Mouse (Mus musculus): Measurements from ENCODE around the gene Ranbp9. TPM values are rescaled to one million over a fixed set of nuclear protein-coding genes. Genes with fewer than 3 reads are reported as not detected.

Gene Ranbp9
- total and polyA plus RNA-seq, 3 experiments, result 66.3 to 132 (median 81.0) TPM

- Histone ChIP-seq H3K4me3 (ENCODE audit: low read depth, low read length) (no peak overlapping the region), H3K4me1 (ENCODE audit: insufficient read depth, low read depth, low read length) (no peaks in the 10 kb centered on the region), H3K36me3 (replicated peaks) (peaks cover 24% of the 10 kb centered on the region), H3K9me3 (replicated peaks) (no peaks in the 10 kb centered on the region; the same call in 1 of the 2 replicates), H3K27me3 (ENCODE audit: insufficient read depth, low read length) (no peaks in the 10 kb centered on the region)
- no peak for DNase-seq (ENCODE audit: low spot score)
- ATAC-seq (ENCODE audit: extremely low read depth, insufficient number of reproducible peaks, low FRiP score, poor library complexity, severe bottlenecking), result no peak
- TF ChIP-seq CTCF (IDR thresholded peaks at IDR 0.05; ENCODE audit: low read depth, low read length), result no peak
- TF ChIP-seq GATA2 (IDR thresholded peaks at IDR 0.05; ENCODE audit: borderline replicate concordance, low read depth, low read length), result no peak
- no peak for TF ChIP-seq TAL1 (conservative IDR thresholded peaks at IDR 0.05; ENCODE audit: low read depth, low read length)
- no peak for TF ChIP-seq POLR2AphosphoS5 (IDR thresholded peaks at IDR 0.05; ENCODE audit: insufficient replicate concordance, low read depth, low read length)
- TF ChIP-seq GATA1 (IDR thresholded peaks at IDR 0.05; ENCODE audit: borderline replicate concordance, low read length), result no peak
Measured at GRCm38 (mm10) chr13:43374918-43375432, 106.1 kb downstream of the Ranbp9 start.

GRCm38 (mm10) chr13:43374205-43374604 lies 106.9 kb downstream of the Ranbp9 start:
- Histone ChIP-seq H3K4me3 (ENCODE audit: low read depth, low read length) (no peak overlapping the region), H3K36me3 (replicated peaks) (peaks cover 24% of the 10 kb centered on the region), H3K9me3 (replicated peaks) (no peaks in the 10 kb centered on the region; the same call in 1 of the 2 replicates), H3K27me3 (ENCODE audit: insufficient read depth, low read length) (no peaks in the 10 kb centered on the region), H3K4me1 (ENCODE audit: insufficient read depth, low read depth, low read length) (no peaks in the 10 kb centered on the region)
- DNase-seq (ENCODE audit: low spot score) (no peak), ATAC-seq (ENCODE audit: extremely low read depth, insufficient number of reproducible peaks, low FRiP score, poor library complexity, severe bottlenecking) (no peak)
- TF ChIP-seq TAL1 (conservative IDR thresholded peaks at IDR 0.05; ENCODE audit: low read depth, low read length) (no peak), CTCF (IDR thresholded peaks at IDR 0.05; ENCODE audit: low read depth, low read length) (no peak), GATA1 (IDR thresholded peaks at IDR 0.05; ENCODE audit: borderline replicate concordance, low read length) (no peak)

DNA sequence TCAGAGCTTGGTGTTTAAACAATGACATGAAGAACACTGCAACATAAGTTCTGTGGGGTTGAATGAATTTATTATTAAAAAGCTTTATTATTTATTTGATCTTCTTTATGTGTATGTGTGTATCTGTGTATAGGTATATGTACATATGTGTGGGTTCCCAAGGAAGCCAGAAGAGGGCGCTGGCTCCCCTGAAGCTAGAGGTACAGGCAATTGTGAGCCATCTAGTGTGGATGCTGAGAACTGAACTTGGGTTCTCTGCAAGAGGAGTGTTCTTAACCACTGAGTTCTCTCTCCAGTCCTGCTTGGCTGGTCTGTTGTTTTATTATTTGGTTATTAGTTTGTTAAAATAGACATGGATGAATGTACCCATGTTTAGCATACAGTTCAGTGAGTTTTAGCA lies 108.2 kb downstream of the Ranbp9 start:
- ATAC-seq (ENCODE audit: extremely low read depth, insufficient number of reproducible peaks, low FRiP score, poor library complexity, severe bottlenecking), result no peak
- no peaks in the 10 kb centered on the region for H3K4me1 ChIP-seq (ENCODE audit: insufficient read depth, low read depth, low read length)
- DNase-seq (ENCODE audit: low spot score), result no peak
- peaks cover 24% of the 10 kb centered on the region for H3K36me3 ChIP-seq (replicated peaks)
- no peaks in the 10 kb centered on the region for H3K27me3 ChIP-seq (ENCODE audit: insufficient read depth, low read length)
- TF ChIP-seq TAL1 (conservative IDR thresholded peaks at IDR 0.05; ENCODE audit: low read depth, low read length) (no peak), GATA2 (IDR thresholded peaks at IDR 0.05; ENCODE audit: borderline replicate concordance, low read depth, low read length) (no peak), CTCF (IDR thresholded peaks at IDR 0.05; ENCODE audit: low read depth, low read length) (no peak), GATA1 (IDR thresholded peaks at IDR 0.05; ENCODE audit: borderline replicate concordance, low read length) (no peak), POLR2AphosphoS5 (IDR thresholded peaks at IDR 0.05; ENCODE audit: insufficient replicate concordance, low read depth, low read length) (no peak)
- H3K9me3 ChIP-seq (replicated peaks), result no peaks in the 10 kb centered on the region; the same call in 1 of the 2 replicates
- no peak overlapping the region for H3K4me3 ChIP-seq (ENCODE audit: low read depth, low read length)

DNA sequence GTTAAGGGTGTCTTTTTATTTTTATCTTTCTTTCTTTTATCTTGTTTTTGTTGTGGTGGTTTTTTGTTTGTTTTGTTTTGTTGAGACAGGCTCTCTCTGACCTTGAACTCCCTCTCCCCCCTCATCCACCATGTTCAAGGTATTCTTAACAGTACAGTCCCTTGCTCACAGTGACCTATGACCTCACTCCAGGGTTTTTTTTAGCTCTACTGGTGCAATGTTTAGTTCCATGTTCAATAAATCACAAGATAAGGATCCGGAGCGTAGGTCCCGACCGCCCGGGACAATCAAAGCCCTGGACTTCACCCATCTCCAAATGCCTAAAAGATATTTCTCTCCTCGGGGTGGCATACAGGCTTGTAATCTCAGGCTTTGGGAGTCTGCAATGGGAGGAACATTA lies 111.0 kb downstream of the Ranbp9 start:
- H3K4me1 ChIP-seq (ENCODE audit: insufficient read depth, low read depth, low read length), result peaks cover 10% of the 10 kb centered on the region
- peaks cover 12% of the 10 kb centered on the region for H3K36me3 ChIP-seq (replicated peaks)
- ATAC-seq (ENCODE audit: extremely low read depth, insufficient number of reproducible peaks, low FRiP score, poor library complexity, severe bottlenecking), result no peak
- TF ChIP-seq GATA2 (IDR thresholded peaks at IDR 0.05; ENCODE audit: borderline replicate concordance, low read depth, low read length) (no peak), CTCF (IDR thresholded peaks at IDR 0.05; ENCODE audit: low read depth, low read length) (no peak), GATA1 (IDR thresholded peaks at IDR 0.05; ENCODE audit: borderline replicate concordance, low read length) (no peak)
- H3K27me3 ChIP-seq (ENCODE audit: insufficient read depth, low read length), result 0 out of 2 replicates have a peak, but pooled peaks cover 1% of the 10 kb centered on the region
- DNase-seq (ENCODE audit: low spot score), result no peak
- H3K9me3 ChIP-seq (replicated peaks), result no peaks in the 10 kb centered on the region
- no peak overlapping the region for H3K4me3 ChIP-seq (ENCODE audit: low read depth, low read length)

GRCm38 (mm10) chr13:43365825-43366184 lies 115.3 kb downstream of the Ranbp9 start:
- ATAC-seq (ENCODE audit: extremely low read depth, insufficient number of reproducible peaks, low FRiP score, poor library complexity, severe bottlenecking) (no peak), DNase-seq (ENCODE audit: low spot score) (no peak)
- Histone ChIP-seq H3K36me3 (replicated peaks) (peaks cover 2% of the 10 kb centered on the region), H3K9me3 (replicated peaks) (no peaks in the 10 kb centered on the region), H3K4me3 (ENCODE audit: low read depth, low read length) (peak overlapping the region; percentile 74), H3K27me3 (ENCODE audit: insufficient read depth, low read length) (peaks cover 6% of the 10 kb centered on the region; the same call in 1 of the 2 replicates), H3K4me1 (ENCODE audit: insufficient read depth, low read depth, low read length) (peaks cover 14% of the 10 kb centered on the region)
- TF ChIP-seq GATA2 (IDR thresholded peaks at IDR 0.05; ENCODE audit: borderline replicate concordance, low read depth, low read length), result no peak
- TF ChIP-seq CTCF (IDR thresholded peaks at IDR 0.05; ENCODE audit: low read depth, low read length), result no peak
- no peak for TF ChIP-seq TAL1 (conservative IDR thresholded peaks at IDR 0.05; ENCODE audit: low read depth, low read length)
- TF ChIP-seq GATA1 (IDR thresholded peaks at IDR 0.05; ENCODE audit: borderline replicate concordance, low read length), result no peak
- no peak for TF ChIP-seq POLR2AphosphoS5 (IDR thresholded peaks at IDR 0.05; ENCODE audit: insufficient replicate concordance, low read depth, low read length)

GRCm38 (mm10) chr13:43364985-43365824 lies 115.9 kb downstream of the Ranbp9 start, which contains the start of gene Sirt5:
Sirt5 (plus strand) TSS chr13:43365496.
- no peaks in the 10 kb centered on the region for H3K9me3 ChIP-seq (replicated peaks)
- peak; percentile 45 for ATAC-seq (ENCODE audit: extremely low read depth, insufficient number of reproducible peaks, low FRiP score, poor library complexity, severe bottlenecking)
- peak within 1 kb of the TSS; percentile 74 for H3K4me3 ChIP-seq (ENCODE audit: low read depth, low read length)
- peak; percentile 64 for DNase-seq (ENCODE audit: low spot score)
- H3K27me3 ChIP-seq (ENCODE audit: insufficient read depth, low read length), result peaks cover 10% of the 10 kb centered on the region; the same call in 1 of the 2 replicates
- H3K4me1 ChIP-seq (ENCODE audit: insufficient read depth, low read depth, low read length), result peaks cover 14% of the 10 kb centered on the region
- no peaks in the 10 kb centered on the region for H3K36me3 ChIP-seq (replicated peaks)
- peak; percentile 35 for TF ChIP-seq CTCF (IDR thresholded peaks at IDR 0.05; ENCODE audit: low read depth, low read length)
- TF ChIP-seq TAL1 (conservative IDR thresholded peaks at IDR 0.05; ENCODE audit: low read depth, low read length), result no peak

Data from G1E (cell line).